Mouse (Mus musculus) spleen, adult 2 months (tissue): ENCODE results near the gene Itpk1.

Source experiments
- CTCF ChIP-seq: fragments of 200-500 bp; IDR thresholded peaks from 2 replicates; pipeline ENCODE4 v1.5.1; 2011; ENCODE audit warnings: mild to moderate bottlenecking, inconsistent platforms; ENCODE audit not compliant: insufficient read depth, insufficient read length, insufficient replicate concordance; ENCODE audit errors: extremely low read depth
- POLR2A ChIP-seq: fragments of 200-500 bp; IDR thresholded peaks from 2 replicates; pipeline ENCODE4 v1.6.1; 2011; ENCODE audit warnings: low read depth, low read length, inconsistent platforms

DNA sequence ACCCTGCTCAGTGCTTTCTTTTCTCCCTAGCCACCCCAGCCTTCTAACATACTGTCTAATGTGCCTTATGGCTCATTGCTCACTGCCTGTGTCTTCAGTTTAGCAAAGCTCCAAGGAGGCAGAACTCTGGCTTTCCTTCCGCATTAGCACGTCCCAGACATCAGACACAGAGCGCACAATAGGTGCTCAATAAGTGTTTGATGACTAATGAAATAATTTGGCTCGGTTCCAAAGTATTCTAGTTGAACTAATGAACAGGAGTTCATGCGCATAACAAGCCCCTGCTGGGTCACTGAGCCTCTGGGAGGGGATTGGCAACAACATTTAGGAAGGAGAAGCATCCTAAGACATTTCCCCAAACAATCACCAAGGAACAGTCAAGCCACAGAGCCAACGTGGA is 152.7 kb downstream of the Itpk1 start:
- TF ChIP-seq CTCF: no peak
- no peak for TF ChIP-seq POLR2A
